10 mouse cellular contexts compared by ENCODE assay signal in the genomic region with DNA sequence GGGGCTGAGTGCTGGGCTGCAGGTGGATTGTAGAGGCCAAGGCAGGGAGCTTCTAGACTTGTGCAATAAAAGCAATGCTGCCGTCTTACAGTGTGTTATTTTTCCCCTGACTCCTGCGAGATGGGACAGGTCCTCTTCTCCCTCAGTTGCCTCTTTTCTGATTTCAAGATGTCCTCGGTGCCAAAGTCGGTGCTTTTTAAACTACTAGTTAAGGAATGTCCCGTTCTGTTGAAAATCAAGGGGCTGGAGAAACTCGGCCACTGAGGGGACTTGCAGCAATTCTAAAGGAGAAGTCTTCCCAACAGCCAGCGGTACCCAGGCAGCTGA. TPM values are rescaled to one million over a fixed set of nuclear protein-coding genes. Genes with fewer than 3 reads are reported as not detected.
A peak's percentile ranks its signal among the peaks of the same experiment; 100 is the strongest.
DNase-seq lines count a peak whose midpoint lies in the region; ATAC-seq and TF ChIP-seq lines count a peak whose summit lies in the region.
"Had no signal": no experiment of that assay in that cellular context is flagged by ENCODE, and none has a peak within 500 bp of the region (broad histone marks: within the 10 kb centered on the region; RNA-seq: fewer than 3 reads in every experiment).

No protein-coding gene starts in this region.

- no peak for TF ChIP-seq EP300 in heart, adult 2 months (IDR thresholded peaks at IDR 0.05; ENCODE audit: insufficient read depth, low read depth, low read length)
- no peak for TF ChIP-seq EP300 in ES-Bruce4 (IDR thresholded peaks at IDR 0.05; ENCODE audit: insufficient read depth, low read depth, low read length)

- no peak for TF ChIP-seq CTCF in heart, adult 2 months (IDR thresholded peaks at IDR 0.05)
- TF ChIP-seq CTCF in ES-Bruce4 (IDR thresholded peaks at IDR 0.05; ENCODE audit: low read depth, low read length): no peak

- H3K9me3 ChIP-seq in ES-Bruce4 (replicated peaks; ENCODE audit: control insufficient read depth, insufficient read depth, low read length, poor library complexity, severe bottlenecking): no peaks in the 10 kb centered on the region
- H3K9me3 ChIP-seq in hindbrain, embryonic 14.5 days (ENCODE audit: control insufficient read depth, low read length): no peaks in the 10 kb centered on the region
- H3K9me3 ChIP-seq in midbrain, embryonic 10.5 days (replicated peaks): no peaks in the 10 kb centered on the region; the same call in 1 of the 2 replicates

- H3K27ac ChIP-seq in heart, adult 2 months: no peak overlapping the region
- H3K27ac ChIP-seq in ES-Bruce4 (ENCODE audit: insufficient read depth, low read length): no peak overlapping the region
- H3K27ac ChIP-seq in hindbrain, embryonic 14.5 days: no peak overlapping the region
- peak overlapping the region; percentile 73 for H3K27ac ChIP-seq in midbrain, embryonic 10.5 days (replicated peaks)

- peaks cover 5% of the 10 kb centered on the region; the same call in 1 of the 2 replicates for H3K27me3 ChIP-seq in heart, adult 2 months (ENCODE audit: control insufficient read depth, insufficient read depth, low read length)
- H3K27me3 ChIP-seq in ES-Bruce4 (ENCODE audit: control insufficient read depth, insufficient read depth, low read length, poor library complexity, severe bottlenecking): no peaks in the 10 kb centered on the region
- H3K27me3 ChIP-seq in hindbrain, embryonic 14.5 days (ENCODE audit: control insufficient read depth, insufficient read depth, low read length): peaks cover 20% of the 10 kb centered on the region; the same call in 1 of the 2 replicates
- peaks cover 69% of the 10 kb centered on the region for H3K27me3 ChIP-seq in midbrain, embryonic 10.5 days (ENCODE audit: low read depth, poor library complexity, severe bottlenecking)

- H3K36me3 ChIP-seq in heart, adult 2 months (ENCODE audit: control insufficient read depth, insufficient read depth, low read length): no peaks in the 10 kb centered on the region
- no peaks in the 10 kb centered on the region for H3K36me3 ChIP-seq in ES-Bruce4 (ENCODE audit: control insufficient read depth, insufficient read depth, low read length, poor library complexity, severe bottlenecking)
- H3K36me3 ChIP-seq in hindbrain, embryonic 14.5 days (replicated peaks; ENCODE audit: control insufficient read depth, insufficient read depth): no peaks in the 10 kb centered on the region
- no peaks in the 10 kb centered on the region for H3K36me3 ChIP-seq in midbrain, embryonic 10.5 days

- 41% methylated on average over 7 of the region's 7 CpGs for WGBS in heart, adult 2 months
- WGBS in hindbrain, embryonic 14.5 days: 30% methylated on average over 7 of the region's 7 CpGs
- 21% methylated on average over 7 of the region's 7 CpGs for WGBS in midbrain, embryonic 10.5 days

- peak overlapping the region; percentile 47 for H3K4me2 ChIP-seq in hindbrain, embryonic 14.5 days (replicated peaks)

- no peak for TF ChIP-seq POLR2A in heart, adult 2 months (IDR thresholded peaks at IDR 0.05; ENCODE audit: insufficient read depth, low read depth, low read length)
- TF ChIP-seq POLR2A in ES-Bruce4 (IDR thresholded peaks at IDR 0.05; ENCODE audit: insufficient read depth, low read length): no peak

- 0 out of 2 replicates have a peak overlapping the region, but pooled peaks have one; percentile 10 for H3K4me3 ChIP-seq in heart, adult 2 months
- peak overlapping the region; percentile 63 for H3K4me3 ChIP-seq in ES-Bruce4 (ENCODE audit: low read depth, low read length)
- H3K4me3 ChIP-seq in hindbrain, embryonic 14.5 days (replicated peaks; ENCODE audit: low read length): peak overlapping the region; percentile 22
- peak overlapping the region; percentile 52 for H3K4me3 ChIP-seq in midbrain, embryonic 10.5 days

- H3K79me2 ChIP-seq in heart, adult 2 months (replicated peaks; ENCODE audit: control insufficient read depth, insufficient read depth, low read length): no peaks in the 10 kb centered on the region

- no peak for DNase-seq in heart, adult 2 months
- DNase-seq in heart, adult 11 months: no peak
- no peak for DNase-seq in hindbrain, embryonic 14.5 days (ENCODE audit: low spot score)
- DNase-seq in midbrain, embryonic 10.5 days (ENCODE audit: low spot score): no peak
- DNase-seq in spleen, postnatal 10 days (ENCODE audit: low spot score in 2 of 2): no peak
- DNase-seq in right cerebral cortex, postnatal 36 days (ENCODE audit: low spot score in 2 of 2): no peak
- DNase-seq in cerebellum, postnatal 10 days: no peak
- DNase-seq: cerebellum, adult 9-10 months had no signal

- intact Hi-C loops in heart, adult 2 months (cut with DNase I): no loop called here

- no peak for ATAC-seq in hindbrain, embryonic 14.5 days (ENCODE audit: low FRiP score)

- H3K9ac ChIP-seq in heart, adult 2 months (ENCODE audit: low read depth, low read length): no peak overlapping the region
- H3K9ac ChIP-seq in ES-Bruce4 (ENCODE audit: low read depth, poor library complexity, severe bottlenecking): peak overlapping the region; percentile 30
- peak overlapping the region; percentile 52 for H3K9ac ChIP-seq in hindbrain, embryonic 14.5 days

- no peaks in the 10 kb centered on the region for H3K4me1 ChIP-seq in heart, adult 2 months (ENCODE audit: control insufficient read depth, insufficient read depth, low read length)
- H3K4me1 ChIP-seq in ES-Bruce4 (ENCODE audit: control insufficient read depth, insufficient read depth, low read length): no peaks in the 10 kb centered on the region
- H3K4me1 ChIP-seq in hindbrain, embryonic 14.5 days (replicated peaks; ENCODE audit: control insufficient read depth, insufficient read depth, low read length): peaks cover 21% of the 10 kb centered on the region
- peaks cover 34% of the 10 kb centered on the region for H3K4me1 ChIP-seq in midbrain, embryonic 10.5 days

RNA-seq across cellular contexts. Expression of a gene that starts 7.9 kb away (rescaled TPM):
- not detected for total RNA-seq in heart, adult 2 months (2021)
- polyA plus RNA-seq in heart, adult 2 months (2012; rRNA removed): not detected in 2 replicates
- polyA plus RNA-seq in ES-Bruce4 (2011; ENCODE audit: insufficient read depth, insufficient read length, low read depth, missing spikeins): not detected in 2 replicates
- not detected in 2 replicates for polyA plus RNA-seq in hindbrain, embryonic 14.5 days (2014; fragmentation: Nextera tagmentation; extraction: Ambion mirVana)
- not detected in 2 replicates for polyA plus RNA-seq in midbrain, embryonic 10.5 days (2016; fragmentation: Nextera tagmentation; extraction: Ambion mirVana)
- polyA plus RNA-seq: gonadal fat pad, adult 2 months had no signal

RNA-seq across cellular contexts. Expression of a gene that starts 20.0 kb away (rescaled TPM):
- total RNA-seq in heart, adult 2 months (2021): not detected
- polyA plus RNA-seq in heart, adult 2 months (2012; rRNA removed): 0.43 TPM in 1 of 2 replicates, not detected in the other
- not detected in 2 replicates for polyA plus RNA-seq in ES-Bruce4 (2011; ENCODE audit: insufficient read depth, insufficient read length, low read depth, missing spikeins)
- not detected in 2 replicates for polyA plus RNA-seq in hindbrain, embryonic 14.5 days (2014; fragmentation: Nextera tagmentation; extraction: Ambion mirVana)
- not detected in 2 replicates for polyA plus RNA-seq in midbrain, embryonic 10.5 days (2016; fragmentation: Nextera tagmentation; extraction: Ambion mirVana)

RNA-seq across cellular contexts. Expression of a gene that starts 20.7 kb away (rescaled TPM):
- under 1 TPM in 1 of 2 experiments, not detected in 1; 0.14 TPM for total RNA-seq in heart, adult 2 months (2021)
- 0.23 and 0.41 TPM in 2 replicates for polyA plus RNA-seq in heart, adult 2 months (2012; rRNA removed)
- polyA plus RNA-seq in ES-Bruce4 (2011; ENCODE audit: insufficient read depth, insufficient read length, low read depth, missing spikeins): not detected in 2 replicates
- polyA plus RNA-seq in hindbrain, embryonic 14.5 days (2014; fragmentation: Nextera tagmentation; extraction: Ambion mirVana): 7.3 and 11.1 TPM in 2 replicates
- polyA plus RNA-seq in midbrain, embryonic 10.5 days (2016; fragmentation: Nextera tagmentation; extraction: Ambion mirVana): not detected in 2 replicates

RNA-seq across cellular contexts. Expression of a gene that starts 33.8 kb away (rescaled TPM):
- total RNA-seq in heart, adult 2 months (2021): under 1 TPM; 0.29 to 0.93 TPM
- polyA plus RNA-seq in heart, adult 2 months (2012; rRNA removed): 0.70 and 0.84 TPM in 2 replicates
- 3.3 and 3.4 TPM in 2 replicates for polyA plus RNA-seq in ES-Bruce4 (2011; ENCODE audit: insufficient read depth, insufficient read length, low read depth, missing spikeins)
- 20.3 TPM in 2 replicates for polyA plus RNA-seq in hindbrain, embryonic 14.5 days (2014; fragmentation: Nextera tagmentation; extraction: Ambion mirVana)
- polyA plus RNA-seq in midbrain, embryonic 10.5 days (2016; fragmentation: Nextera tagmentation; extraction: Ambion mirVana): 3.4 and 3.9 TPM in 2 replicates

Comparison
In these comparisons a context has a peak if more than half of its experiments do, and no peak if none do; other contexts are left out.
1. H3K4me3 ChIP-seq: peak in every context shown above with its lines; median percentile 63 in ES-Bruce4; 52 in midbrain, embryonic 10.5 days; 22 in hindbrain, embryonic 14.5 days; 10 in heart, adult 2 months.